Mouse (Mus musculus) adrenal gland, postnatal 14 days (tissue): Measurements from ENCODE around the gene Vps26a. TPM values are rescaled to one million over a fixed set of nuclear protein-coding genes. Genes with fewer than 3 reads are reported as not detected.
A peak's percentile ranks its signal among the peaks of the same experiment; 100 is the strongest.

Experiments
- DNase-seq: peaks from one replicate; pipeline ENCODE4 v3.0.0; 2021; ENCODE audit warnings: mixed read lengths
- total RNA-seq: library from RNA; stranded (reverse); gene quantifications from 2 replicates; pipeline ENCODE4 v1.2.3, GENCODE M21; 2021

Gene Vps26a
- total RNA-seq, 1 experiment from 2014 or later, result 53.0 TPM

DNA sequence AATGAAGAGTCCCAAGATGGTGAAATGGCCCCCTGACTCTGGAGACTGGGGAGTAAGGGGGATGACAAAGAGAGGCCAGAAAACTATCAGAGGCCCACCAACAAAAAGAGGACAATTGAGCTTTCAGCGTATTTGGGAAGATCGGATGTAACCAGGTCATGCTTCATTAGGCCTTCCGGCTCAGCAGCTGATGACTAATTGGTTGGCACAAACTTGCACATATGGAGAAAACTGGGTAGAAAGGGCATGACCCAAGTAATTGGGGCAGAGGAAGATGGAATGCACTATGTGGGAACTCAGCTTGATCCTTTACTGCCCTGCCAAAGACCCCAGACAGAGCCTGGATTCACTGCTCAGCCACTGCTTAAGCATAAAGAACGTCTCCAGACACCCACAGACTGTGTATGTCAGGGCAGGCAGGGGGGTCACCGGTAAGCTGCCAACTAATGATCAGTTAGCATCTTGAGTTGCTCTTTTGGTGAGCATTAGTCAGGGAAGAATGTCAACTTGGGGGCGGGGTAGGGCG is 67.7 kb downstream of the Vps26a start:
- DNase-seq, result no peak

GRCm38 (mm10) chr10:62413606-62413982 is 73.0 kb downstream of the Vps26a start:
- DNase-seq, result no peak

DNA sequence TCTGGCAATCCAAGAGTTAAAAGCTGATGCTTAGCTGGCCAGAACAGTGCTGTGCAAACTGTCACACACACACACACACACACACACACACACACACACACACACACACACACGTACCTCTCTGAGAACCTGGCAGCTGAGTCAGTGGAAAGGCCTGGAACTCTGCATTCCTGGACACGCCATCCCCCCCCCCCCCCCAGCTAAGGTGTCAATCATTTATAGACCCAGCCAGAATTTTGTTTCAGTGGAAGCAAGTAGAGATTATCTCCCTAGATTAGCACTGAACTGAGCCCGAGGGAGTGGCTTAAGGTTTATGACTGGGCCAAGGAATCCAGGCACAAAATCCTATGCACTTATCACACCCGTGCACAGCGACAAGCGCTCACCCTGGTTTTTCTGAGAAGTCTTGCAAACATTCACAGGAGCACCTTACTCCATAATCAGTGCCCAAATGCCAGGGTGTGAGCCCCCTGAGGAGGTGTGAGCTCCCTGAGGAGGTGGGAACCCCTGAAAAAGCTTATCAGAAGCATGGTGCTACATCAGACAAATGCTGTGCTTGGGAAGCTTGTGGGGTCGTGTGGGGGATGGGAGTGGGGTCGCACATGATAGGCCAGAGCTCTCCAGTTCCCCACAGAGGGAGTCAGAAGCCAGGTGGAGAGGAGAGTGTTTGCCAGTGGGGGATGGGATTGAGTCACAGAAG is 73.5 kb downstream of the Vps26a start:
- no peak for DNase-seq

GRCm38 (mm10) chr10:62411431-62412410 is 74.9 kb downstream of the Vps26a start:
- no peak for DNase-seq

DNA sequence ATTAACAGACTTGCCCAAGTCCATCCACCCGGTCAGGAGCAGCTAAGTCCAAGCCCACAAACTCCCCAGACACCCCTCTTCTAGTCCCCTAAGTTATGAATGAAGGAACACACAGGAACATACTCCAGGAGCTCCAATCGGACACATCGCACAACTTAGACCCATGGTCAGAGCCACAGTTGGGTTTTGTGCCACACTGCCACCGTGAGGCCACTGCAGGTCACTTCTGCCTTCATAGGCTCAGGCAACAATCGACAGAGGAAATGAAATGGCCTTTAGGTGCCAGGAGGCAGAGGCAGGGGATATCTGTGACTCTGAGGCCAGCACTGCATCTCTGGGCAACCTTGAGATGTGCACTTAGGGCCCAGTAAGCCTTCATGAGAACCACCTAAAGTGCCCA is 75.7 kb downstream of the Vps26a start:
- peak; percentile 78 for DNase-seq

Other genes with a start within 250 kb of the Vps26a start
- gene Tacr2, start 234.4 kb downstream of the Vps26a start, total RNA-seq, result 10.1 and 15.3 TPM in 2 replicates
- 26.0 and 31.1 TPM in 2 replicates for gene Hk1, start 106.9 kb downstream of the Vps26a start, total RNA-seq
- gene Hkdc1, start 64.3 kb downstream of the Vps26a start, total RNA-seq, result not detected in 2 replicates
- gene 4930507D05Rik, start 37.3 kb downstream of the Vps26a start, total RNA-seq, result 0.41 and 0.60 TPM in 2 replicates
- gene Supv3l1, start 37.1 kb downstream of the Vps26a start, total RNA-seq, result 38.7 and 41.9 TPM in 2 replicates
- 41.1 and 64.5 TPM in 2 replicates for gene Srgn, start 40.6 kb upstream of the Vps26a start, total RNA-seq
- 34.8 and 38.5 TPM in 2 replicates for gene Kif1bp, start 91.7 kb upstream of the Vps26a start, total RNA-seq
- gene Ddx21, start 115.5 kb upstream of the Vps26a start, total RNA-seq, result 74.2 and 78.8 TPM in 2 replicates
- 107 and 121 TPM in 2 replicates for gene Ddx50, start 164.4 kb upstream of the Vps26a start, total RNA-seq
- gene Stox1, start 239.3 kb upstream of the Vps26a start, total RNA-seq, result 1.2 and 1.5 TPM in 2 replicates